Mouse (Mus musculus) T-helper 17 cell (primary cell): ENCODE results near the gene Usp10.

ENCODE experiments used
- in situ Hi-C, 2 experiments: fragments of 300-600 bp; cut with MboI, MseI; formaldehyde crosslinking; loops; 1 replicate in 1 of 2; 2 replicates in 1 of 2; pipeline ENCODE4 v1.15.1; 2025; ENCODE audit warnings: high pct_unique_total_duplicates in 2 of 2

Gene Usp10

DNA sequence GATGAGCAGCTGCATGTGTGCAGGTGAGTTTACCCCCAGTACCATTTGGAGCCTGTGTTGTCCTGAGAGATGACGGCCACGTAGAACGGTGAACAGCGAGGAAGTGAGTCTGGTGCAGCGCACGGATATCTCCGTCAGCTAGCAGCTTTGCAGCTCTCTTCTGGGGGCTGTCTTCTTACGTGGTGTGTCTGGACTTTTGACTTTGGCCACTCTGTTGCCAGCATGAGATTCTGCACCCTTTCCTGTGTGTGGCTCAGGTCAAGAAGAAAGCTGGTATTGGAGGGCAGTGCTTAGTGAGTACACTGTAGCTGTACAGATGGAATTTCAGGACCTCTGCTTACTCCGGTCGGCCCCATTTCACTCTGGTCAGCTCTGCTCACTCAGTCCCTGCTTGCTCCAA, 47.9 kb downstream of the Usp10 start:
- in situ Hi-C loops = no loop called here

- in situ Hi-C loops = no loop called here
Measured at GRCm38 (mm10) chr8:119960531-119961104, 50.5 kb downstream of the Usp10 start.

GRCm38 (mm10) chr8:119964859-119965258, 54.7 kb downstream of the Usp10 start:
- in situ Hi-C loops = no loop called here

- in situ Hi-C loops = no loop called here
Measured at GRCm38 (mm10) chr8:119967435-119967834, 57.3 kb downstream of the Usp10 start.

- in situ Hi-C loops = no loop called here
Measured at GRCm38 (mm10) chr8:119970169-119970568, 60.0 kb downstream of the Usp10 start.

GRCm38 (mm10) chr8:119972558-119972957, 62.4 kb downstream of the Usp10 start:
- in situ Hi-C loops = no loop called here

- in situ Hi-C loops = no loop called here
Measured at GRCm38 (mm10) chr8:119978770-119979381, 68.7 kb downstream of the Usp10 start.

DNA sequence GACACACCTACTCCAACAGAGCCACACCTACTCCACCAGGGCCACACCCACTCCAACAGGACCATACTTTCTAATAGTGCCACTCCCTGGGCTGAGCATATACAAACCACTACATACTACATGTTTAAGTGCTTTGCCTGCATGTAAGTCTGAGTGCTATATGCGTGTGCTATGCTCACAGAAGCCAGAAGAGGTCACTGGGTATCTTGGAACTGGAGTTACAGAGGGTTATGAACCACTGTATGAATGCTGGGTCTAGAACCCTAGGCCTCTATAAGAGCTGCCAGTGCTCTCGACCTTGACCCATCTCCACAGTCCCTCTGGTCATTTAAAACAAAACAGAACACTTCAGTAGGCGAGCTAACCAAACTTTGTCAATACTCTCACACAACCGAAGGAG, 71.1 kb downstream of the Usp10 start:
- in situ Hi-C loops = no loop called here

GRCm38 (mm10) chr8:119984085-119984484, 73.9 kb downstream of the Usp10 start:
- in situ Hi-C loops = no loop called here

DNA sequence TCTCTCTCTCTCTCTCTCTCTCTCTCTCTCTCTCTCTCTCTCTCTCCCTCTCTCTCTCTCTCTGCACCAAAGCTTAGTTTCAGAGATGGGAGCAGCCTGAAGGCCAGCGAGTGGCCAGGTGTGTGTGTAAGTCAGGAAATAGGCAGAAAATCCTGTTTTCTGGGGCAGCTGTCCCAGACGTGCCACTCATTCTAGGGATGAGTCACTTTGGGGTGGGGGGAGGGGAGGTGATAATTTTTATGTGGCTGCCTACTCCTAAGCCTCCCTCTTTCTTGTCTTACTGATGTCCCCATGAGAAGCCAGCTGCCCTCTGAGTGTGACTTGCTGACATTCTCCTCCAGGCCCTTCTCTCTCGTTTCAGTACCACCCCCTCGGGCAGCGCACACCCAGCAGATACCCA, 76.0 kb downstream of the Usp10 start:
- in situ Hi-C loops = no loop called here

DNA sequence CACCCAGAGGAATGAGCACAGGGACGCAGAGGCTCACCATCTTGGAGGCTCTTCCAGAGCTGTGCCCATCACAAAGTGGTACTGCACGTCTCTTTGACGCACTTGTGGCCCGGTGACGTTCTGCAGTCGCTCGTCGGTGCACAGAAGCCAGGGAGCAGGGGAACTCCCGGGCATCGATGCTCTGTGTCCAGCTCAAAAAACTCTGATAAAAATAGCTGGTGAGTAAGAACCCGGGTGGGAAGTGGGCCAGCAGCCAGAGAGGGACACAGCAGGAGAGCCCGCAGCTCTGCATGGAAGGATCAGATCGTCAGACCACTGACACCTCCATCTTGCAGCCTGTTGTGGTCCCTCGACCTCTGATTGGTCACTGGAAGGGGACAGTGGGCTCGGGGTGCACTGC, 77.9 kb downstream of the Usp10 start:
- in situ Hi-C loops = no loop called here

- in situ Hi-C loops = no loop called here
Measured at GRCm38 (mm10) chr8:119992249-119992648, 82.1 kb downstream of the Usp10 start, which contains the start of gene Crispld2. Gene Crispld2, plus strand, starts transcription at chr8:119992438.

- in situ Hi-C loops = no loop called here
Measured at GRCm38 (mm10) chr8:119994114-119994513, 84.0 kb downstream of the Usp10 start.

- in situ Hi-C loops = no loop called here
Measured at GRCm38 (mm10) chr8:119994556-119994955, 84.4 kb downstream of the Usp10 start.

DNA sequence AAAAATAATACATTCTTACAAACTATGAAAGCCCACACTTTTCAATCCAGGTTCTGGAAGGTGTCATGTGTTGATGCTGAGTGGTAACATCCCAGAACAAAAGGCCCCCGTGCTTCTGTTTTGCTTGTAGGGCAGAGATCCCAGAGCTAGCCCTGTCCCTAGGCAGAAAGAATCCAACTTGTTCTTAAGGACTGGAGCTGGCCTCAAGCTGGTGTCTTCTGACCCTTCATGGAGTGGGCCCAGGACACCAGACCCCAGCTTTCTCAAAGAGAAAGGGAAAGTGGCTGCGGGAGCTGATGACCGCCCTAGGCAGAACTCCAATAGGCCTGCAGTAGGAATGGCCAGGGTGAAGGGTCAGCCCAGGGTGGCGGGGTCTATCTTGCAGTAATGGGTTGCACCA, 87.1 kb downstream of the Usp10 start:
- in situ Hi-C loops = loop anchor here in 1 of 2 experiments (5.0 kb wide), 1 partner anchor 50 kb away; no protein-coding TSS in a partner anchor

DNA sequence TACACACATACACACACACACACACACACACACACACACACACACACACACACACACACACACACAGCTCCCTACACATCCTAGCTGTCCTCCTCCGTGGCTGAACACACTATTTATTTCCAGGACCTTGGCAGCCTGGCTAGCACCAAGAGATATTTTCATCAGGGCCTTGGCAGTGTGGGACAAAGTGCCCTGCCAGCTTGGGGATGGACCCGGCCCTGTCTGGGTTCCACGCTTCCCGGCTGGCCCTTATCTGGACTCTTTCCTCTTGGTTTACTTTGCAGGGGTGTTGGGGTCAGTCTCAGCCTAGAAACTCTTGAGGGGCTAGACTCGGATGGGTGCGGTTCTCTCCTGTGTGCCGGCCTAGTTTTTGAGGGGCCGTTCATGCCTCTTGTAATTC, 90.3 kb downstream of the Usp10 start:
- in situ Hi-C loops = no loop called here

DNA sequence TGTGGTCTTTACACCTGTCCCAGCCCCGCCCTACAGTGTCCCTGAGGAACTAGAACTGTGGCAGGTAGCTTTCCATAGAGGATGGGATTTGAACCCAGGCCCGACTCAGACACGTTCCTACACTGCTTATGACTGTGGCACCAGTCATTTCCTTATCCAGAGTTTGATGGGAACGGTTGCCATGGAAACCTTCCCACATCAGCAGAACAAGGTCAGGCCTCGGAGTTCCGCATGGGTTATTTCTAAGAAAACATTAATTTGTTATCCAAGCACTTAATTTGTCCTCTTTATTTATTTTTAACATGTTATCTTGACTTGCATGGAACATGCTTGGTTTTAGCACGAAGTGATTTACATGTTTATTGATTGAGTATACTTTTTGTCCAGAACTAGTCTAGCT, 91.6 kb downstream of the Usp10 start:
- in situ Hi-C loops = no loop called here

DNA sequence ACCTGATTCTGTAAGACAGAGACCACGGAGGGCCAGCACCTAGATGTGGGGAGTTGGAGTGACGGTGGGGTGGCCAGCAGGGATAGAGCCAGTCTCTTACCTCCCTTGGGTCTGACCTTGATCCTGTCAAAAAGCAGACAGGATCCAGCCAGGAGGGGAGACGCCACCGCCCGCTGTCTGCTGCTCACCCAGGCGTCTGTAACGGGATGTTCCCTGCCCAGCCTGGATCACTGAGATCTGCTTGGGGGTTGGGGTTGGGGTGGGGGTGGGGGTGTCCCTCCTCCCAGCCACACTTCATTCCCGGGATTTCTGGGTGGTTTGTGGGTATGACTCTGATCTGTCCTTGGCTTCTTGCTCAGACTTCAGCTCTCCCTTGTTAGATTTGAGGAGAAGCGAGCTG, 92.2 kb downstream of the Usp10 start:
- in situ Hi-C loops = no loop called here

GRCm38 (mm10) chr8:120004154-120004702, 94.1 kb downstream of the Usp10 start:
- in situ Hi-C loops = no loop called here

GRCm38 (mm10) chr8:120004705-120005381, 94.7 kb downstream of the Usp10 start:
- in situ Hi-C loops = no loop called here

DNA sequence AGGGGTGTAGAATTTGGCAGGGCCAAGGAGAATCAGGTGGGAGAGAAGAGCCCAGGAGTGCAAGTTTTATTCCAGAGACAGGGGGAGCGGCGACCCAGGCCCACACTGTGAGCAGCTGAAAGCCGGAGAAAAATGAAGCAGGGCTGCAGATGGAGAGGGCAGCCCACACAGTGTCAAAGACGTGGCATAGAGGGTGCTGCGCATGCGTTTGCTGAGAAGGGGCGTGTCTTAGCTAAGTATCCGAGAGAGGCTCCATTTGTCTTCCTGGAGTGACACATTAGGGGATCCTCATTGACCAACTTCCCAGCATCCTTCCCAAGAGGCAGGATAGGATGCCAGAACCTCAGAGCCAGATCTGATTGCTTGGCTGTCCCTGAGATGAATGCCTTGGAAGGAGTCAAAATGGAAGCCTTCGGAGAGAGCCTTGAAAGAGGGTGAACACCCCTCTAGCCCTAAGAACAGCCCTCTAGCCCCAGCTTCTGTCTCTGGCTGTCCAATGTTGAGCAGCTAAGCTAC, 96.5 kb downstream of the Usp10 start:
- in situ Hi-C loops = no loop called here
